Comparison of ENCODE assay signal across 10 mouse cellular contexts in genomic region chr6:112861351-112862297, GRCm38 (mm10).
DNase-seq lines count a peak whose midpoint lies in the region; ATAC-seq and TF ChIP-seq lines count a peak whose summit lies in the region.
"Had no signal": no experiment of that assay in that cellular context is flagged by ENCODE, and none has a peak within 500 bp of the region (broad histone marks: within the 10 kb centered on the region; RNA-seq: fewer than 3 reads in every experiment).

No protein-coding gene starts in this region.

- ATAC-seq in lung, postnatal 0 days = no peak
- ATAC-seq in kidney, embryonic 14.5 days (ENCODE audit: low FRiP score, low TSS enrichment) = no peak

- no peak for TF ChIP-seq EP300 in lung, postnatal 0 days (IDR thresholded peaks at IDR 0.05)

- intact Hi-C loops in heart, postnatal 10 days (cut with DNase I) = no loop called here

- WGBS in lung, postnatal 0 days = 75% methylated on average over 11 of the region's 11 CpGs
- WGBS in kidney, embryonic 14.5 days = 87% methylated on average over 11 of the region's 11 CpGs

- H3K9me3 ChIP-seq in lung, postnatal 0 days (ENCODE audit: low read length) = no peaks in the 10 kb centered on the region
- no peaks in the 10 kb centered on the region for H3K9me3 ChIP-seq in kidney, embryonic 14.5 days (ENCODE audit: control insufficient read depth, low read length)

- no peaks in the 10 kb centered on the region for H3K4me1 ChIP-seq in lung, postnatal 0 days (ENCODE audit: insufficient read depth, low read depth, low read length)
- 0 out of 2 replicates have a peak, but pooled peaks cover 10% of the 10 kb centered on the region for H3K4me1 ChIP-seq in kidney, embryonic 14.5 days (ENCODE audit: control insufficient read depth, insufficient read depth, low read length)

- TF ChIP-seq CTCF in lung, postnatal 0 days (IDR thresholded peaks at IDR 0.05) = no peak

- no peak overlapping the region for H3K4me3 ChIP-seq in lung, postnatal 0 days (ENCODE audit: low read depth, low read length)
- no peak overlapping the region for H3K4me3 ChIP-seq in kidney, embryonic 14.5 days (ENCODE audit: low read length)

- H3K4me2 ChIP-seq in lung, postnatal 0 days (replicated peaks; ENCODE audit: low read depth, low read length) = no peak overlapping the region
- H3K4me2 ChIP-seq in kidney, embryonic 14.5 days (replicated peaks; ENCODE audit: low read depth, low read length) = no peak overlapping the region

- no peaks in the 10 kb centered on the region for H3K27me3 ChIP-seq in lung, postnatal 0 days (replicated peaks; ENCODE audit: insufficient read depth, low read length)
- no peaks in the 10 kb centered on the region for H3K27me3 ChIP-seq in kidney, embryonic 14.5 days (ENCODE audit: control insufficient read depth, insufficient read depth, low read length)

- H3K9ac ChIP-seq in lung, postnatal 0 days (replicated peaks; ENCODE audit: low read depth) = no peak overlapping the region
- H3K9ac ChIP-seq in kidney, embryonic 14.5 days (ENCODE audit: low read depth, low read length) = no peak overlapping the region

- H3K27ac ChIP-seq in lung, postnatal 0 days (ENCODE audit: low read length) = no peak overlapping the region
- no peak overlapping the region for H3K27ac ChIP-seq in kidney, embryonic 14.5 days (ENCODE audit: low read depth, low read length)

- no peaks in the 10 kb centered on the region for H3K36me3 ChIP-seq in lung, postnatal 0 days (ENCODE audit: insufficient read depth, low read length)
- H3K36me3 ChIP-seq in kidney, embryonic 14.5 days (ENCODE audit: control insufficient read depth, insufficient read depth, low read length) = no peaks in the 10 kb centered on the region

- DNase-seq in heart, postnatal 10 days = peak; percentile 18 to 36
- DNase-seq in heart, adult 9 months (ENCODE audit: low spot score in 2 of 2) = no peak
- DNase-seq in thymus, postnatal 14 days = peak; percentile 23
- no peak for DNase-seq in thymus, postnatal 25 days
- DNase-seq in induced T-regulatory cell, adult 2 months (ENCODE audit: low read depth) = peak; percentile 57
- DNase-seq in adrenal gland, adult 8-10 months = no peak
- DNase-seq in lung, postnatal 0 days (ENCODE audit: low spot score) = no peak
- DNase-seq: kidney, postnatal 36 days; lung, postnatal 14 days had no signal

Comparison
In these comparisons a context has a peak if more than half of its experiments do, and no peak if none do; other contexts are left out.
1. DNase-seq: peak in heart, postnatal 10 days (2 of 2), thymus, postnatal 14 days (single experiment) and induced T-regulatory cell, adult 2 months (single experiment); none in heart, adult 9 months (0 of 2), thymus, postnatal 25 days (single experiment), adrenal gland, adult 8-10 months (single experiment) and lung, postnatal 0 days (single experiment).